Mouse (Mus musculus) embryo, embryonic 11 days (tissue): ENCODE data around the gene Pparg.
A peak's percentile ranks its signal among the peaks of the same experiment; 100 is the strongest.

Experiments used
- DNase-seq: peaks from one replicate; pipeline ENCODE4 v3.0.0-alpha.2; 2015

Gene Pparg

DNA sequence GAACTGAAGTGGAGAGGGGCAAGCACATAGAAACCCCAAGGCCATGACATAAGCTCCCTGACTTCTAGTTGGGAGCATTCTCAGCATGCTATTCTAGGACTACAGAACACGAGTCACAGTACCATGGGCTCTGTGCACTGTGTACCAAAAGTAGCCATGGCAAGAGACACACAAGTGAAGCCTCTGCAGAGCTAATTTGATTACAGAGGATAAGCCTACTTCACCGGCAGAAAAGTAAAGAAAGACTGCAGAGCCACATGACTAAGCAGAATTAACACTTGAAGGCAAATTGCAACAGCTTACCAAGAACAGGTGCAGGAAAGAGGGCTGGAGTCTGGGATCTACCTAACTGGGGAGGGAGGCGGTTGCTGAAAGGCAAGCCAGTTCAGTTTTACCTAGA, 103.9 kb downstream of the Pparg start:
- DNase-seq: no peak

DNA sequence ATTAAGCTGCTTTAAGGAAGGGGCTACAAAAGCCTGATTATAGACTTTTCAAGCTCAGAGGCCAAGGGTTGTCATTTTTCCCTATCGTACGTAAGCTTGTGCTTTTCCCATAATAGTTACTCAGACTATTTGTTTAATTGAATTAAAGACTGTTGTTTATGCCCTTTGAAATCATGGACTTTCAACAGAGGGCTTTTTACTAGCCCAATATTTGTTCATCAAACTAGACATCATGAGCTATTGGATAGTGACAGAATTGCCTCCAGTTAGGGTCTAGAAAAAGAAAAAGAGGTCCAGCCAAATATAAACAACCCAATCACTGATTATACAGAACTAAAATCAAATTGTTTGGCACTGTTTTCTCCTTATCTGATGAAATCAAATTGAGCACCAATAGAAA, 104.7 kb downstream of the Pparg start:
- DNase-seq: no peak

- peak; percentile 27 for DNase-seq
Measured at GRCm38 (mm10) chr6:115465876-115466275, 105.1 kb downstream of the Pparg start.

DNA sequence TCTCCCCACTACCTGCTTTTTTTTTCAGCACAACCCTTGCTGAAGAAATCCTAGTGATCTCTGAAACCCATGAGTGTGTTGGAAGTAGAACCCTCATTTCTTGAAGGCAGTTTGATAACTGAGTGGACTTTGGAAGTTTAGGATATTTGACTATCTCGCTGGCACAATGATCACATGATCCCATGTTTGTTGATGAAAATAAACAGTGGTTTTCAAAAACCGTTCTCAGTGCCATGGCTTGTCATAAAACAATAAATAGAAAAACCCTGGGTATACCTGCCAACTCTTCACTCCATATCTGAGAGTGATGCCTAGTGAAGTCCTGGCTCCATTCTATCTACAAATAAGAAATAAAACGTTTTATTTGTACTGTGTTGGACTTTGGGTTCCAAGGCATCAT, 105.8 kb downstream of the Pparg start:
- no peak for DNase-seq

- no peak for DNase-seq
Measured at GRCm38 (mm10) chr6:115469666-115470581, 109.2 kb downstream of the Pparg start.

DNA sequence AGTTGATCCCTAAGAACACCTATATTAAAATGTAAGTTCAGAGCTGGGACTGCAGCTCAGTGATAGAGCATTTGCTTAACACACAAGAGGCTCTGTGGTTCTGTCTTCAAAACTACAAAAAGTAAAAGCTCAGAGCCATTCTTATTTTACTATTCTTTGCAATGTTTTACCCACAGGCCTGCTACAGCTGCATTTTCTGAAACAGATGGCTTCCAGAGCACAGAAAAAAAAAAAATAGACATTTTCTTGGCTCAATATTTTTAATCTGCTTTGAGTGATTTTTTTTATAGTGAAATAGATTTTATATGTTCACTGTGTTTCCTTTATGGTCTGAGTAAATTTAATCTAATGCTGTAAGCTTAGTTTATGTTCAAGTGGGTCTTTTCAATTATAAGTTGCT, 111.2 kb downstream of the Pparg start:
- DNase-seq: no peak

GRCm38 (mm10) chr6:115477081-115477695, 116.4 kb downstream of the Pparg start:
- DNase-seq: no peak

- DNase-seq: no peak
Measured at GRCm38 (mm10) chr6:115479963-115480321, 119.2 kb downstream of the Pparg start.

- peak; percentile 29 for DNase-seq
Measured at GRCm38 (mm10) chr6:115480322-115481017, 119.7 kb downstream of the Pparg start.

- no peak for DNase-seq
Measured at GRCm38 (mm10) chr6:115481018-115481354, 120.2 kb downstream of the Pparg start.

DNA sequence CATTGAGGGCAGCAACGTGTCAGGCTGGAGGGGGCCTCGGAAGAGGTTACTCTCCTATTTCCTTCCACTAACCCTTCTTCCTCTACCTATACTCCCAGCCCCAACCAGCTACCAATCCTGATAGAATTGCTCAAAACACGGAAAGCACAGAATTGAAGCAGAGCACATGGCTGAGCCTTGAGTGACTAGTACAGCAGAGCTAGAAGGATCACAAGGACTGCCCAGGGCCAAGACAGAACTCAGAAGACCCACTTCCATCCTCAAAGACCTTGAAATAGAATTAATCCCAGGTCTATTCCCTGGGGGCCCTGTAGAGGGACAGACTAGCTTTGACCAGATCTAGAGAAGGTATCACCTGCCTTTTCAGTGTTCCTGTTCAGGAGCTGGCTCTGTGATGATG, 120.9 kb downstream of the Pparg start:
- no peak for DNase-seq

- no peak for DNase-seq
Measured at GRCm38 (mm10) chr6:115485635-115486034, 124.9 kb downstream of the Pparg start.

DNA sequence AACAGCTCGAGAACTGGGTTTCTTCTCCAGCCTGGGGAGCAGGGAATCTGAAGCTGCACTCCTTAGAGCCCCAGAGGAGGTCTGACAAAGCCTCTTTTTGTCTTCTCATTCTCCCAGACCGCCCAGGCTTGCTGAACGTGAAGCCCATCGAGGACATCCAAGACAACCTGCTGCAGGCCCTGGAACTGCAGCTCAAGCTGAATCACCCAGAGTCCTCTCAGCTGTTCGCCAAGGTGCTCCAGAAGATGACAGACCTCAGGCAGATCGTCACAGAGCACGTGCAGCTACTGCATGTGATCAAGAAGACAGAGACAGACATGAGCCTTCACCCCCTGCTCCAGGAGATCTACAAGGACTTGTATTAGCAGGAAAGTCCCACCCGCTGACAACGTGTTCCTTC, 129.1 kb downstream of the Pparg start:
- DNase-seq: no peak

DNA sequence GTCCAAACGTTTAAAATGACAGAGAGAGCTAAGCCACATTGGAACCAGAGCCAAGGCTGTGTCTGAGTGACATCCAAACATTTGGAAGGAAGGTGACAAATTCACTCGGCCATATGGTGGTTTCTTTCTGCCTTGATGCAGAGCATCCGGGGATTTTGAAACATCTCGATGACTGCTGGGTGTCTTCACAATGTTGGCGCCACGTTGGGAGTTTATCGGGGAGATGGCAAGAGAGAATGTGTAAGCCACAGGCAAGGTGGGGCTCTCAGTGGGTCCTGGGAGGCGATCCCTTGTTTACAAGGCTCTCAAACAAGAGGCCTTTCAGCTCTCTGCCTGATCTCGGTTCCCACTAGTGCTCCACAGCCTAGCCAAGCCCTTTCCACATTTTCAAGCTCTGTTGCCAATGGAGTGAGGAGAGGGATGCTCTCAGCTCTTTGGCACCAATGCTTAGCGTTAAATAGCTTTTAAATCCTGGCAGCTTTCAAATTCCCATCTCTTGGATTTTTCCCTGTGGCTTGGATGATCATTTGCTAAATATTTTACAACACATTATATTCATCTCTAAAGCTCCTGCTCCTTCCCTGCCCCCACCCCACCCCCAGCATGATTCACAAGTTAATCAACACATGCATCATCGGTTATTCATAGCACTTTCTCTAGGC, 132.3 kb downstream of the Pparg start:
- DNase-seq: no peak

GRCm38 (mm10) chr6:115493824-115494223, 133.1 kb downstream of the Pparg start:
- DNase-seq: no peak

GRCm38 (mm10) chr6:115499540-115499939, 138.8 kb downstream of the Pparg start:
- DNase-seq: no peak

DNA sequence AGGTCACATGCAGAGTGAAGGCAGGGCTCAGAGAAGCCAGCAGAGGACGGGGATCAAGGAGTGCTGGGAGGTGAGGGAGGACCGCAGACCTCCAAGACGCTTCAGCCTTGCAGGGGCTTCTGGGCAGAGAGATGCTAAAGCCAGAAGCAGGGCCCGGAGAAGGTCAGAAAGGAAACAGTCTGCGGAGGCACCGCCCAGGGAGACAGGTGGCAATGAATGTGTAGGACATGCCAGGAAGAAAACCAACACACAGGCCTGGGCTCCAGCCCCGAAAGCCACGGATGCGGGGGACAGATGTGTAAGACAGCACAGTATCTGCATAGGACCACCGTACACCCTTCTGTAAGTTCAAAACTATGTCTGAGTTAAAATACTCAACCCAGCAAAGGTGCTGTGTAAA, 139.5 kb downstream of the Pparg start:
- DNase-seq: no peak

GRCm38 (mm10) chr6:115501131-115501530, 140.4 kb downstream of the Pparg start:
- no peak for DNase-seq

GRCm38 (mm10) chr6:115503038-115503437, 142.3 kb downstream of the Pparg start:
- DNase-seq: no peak

DNA sequence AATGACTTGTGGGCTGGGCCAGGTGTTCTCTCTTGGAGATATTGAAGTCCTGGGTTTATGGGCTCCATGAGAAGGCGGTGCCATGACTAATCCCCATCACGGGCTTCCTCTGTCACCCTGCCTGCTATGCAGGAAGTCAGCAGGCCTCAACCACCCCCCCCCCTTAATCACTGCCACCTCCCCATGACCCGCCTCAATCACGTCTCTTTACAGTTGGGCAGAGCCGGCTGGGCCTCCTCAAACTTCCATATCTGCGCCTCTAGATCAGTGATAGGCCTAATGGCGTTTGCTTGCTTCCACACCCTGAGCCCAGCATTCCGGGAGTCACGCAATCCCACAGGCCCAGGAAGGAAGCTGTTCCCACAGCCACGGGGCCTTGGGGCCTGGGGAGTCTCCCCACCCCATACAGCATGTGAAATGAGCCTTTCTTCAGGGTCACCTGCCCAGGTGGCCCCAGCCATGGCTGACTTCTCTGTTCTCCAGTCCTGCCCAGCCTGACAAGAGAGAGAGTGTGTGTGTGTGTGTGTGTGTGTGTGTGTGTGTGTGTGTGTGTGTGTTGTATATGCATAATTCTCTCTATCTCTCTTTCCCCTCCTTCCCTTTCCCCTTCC, 142.9 kb downstream of the Pparg start:
- DNase-seq: no peak

- DNase-seq: no peak
Measured at GRCm38 (mm10) chr6:115504160-115504558, 143.4 kb downstream of the Pparg start.

GRCm38 (mm10) chr6:115504915-115505314, 144.2 kb downstream of the Pparg start:
- DNase-seq: no peak

DNA sequence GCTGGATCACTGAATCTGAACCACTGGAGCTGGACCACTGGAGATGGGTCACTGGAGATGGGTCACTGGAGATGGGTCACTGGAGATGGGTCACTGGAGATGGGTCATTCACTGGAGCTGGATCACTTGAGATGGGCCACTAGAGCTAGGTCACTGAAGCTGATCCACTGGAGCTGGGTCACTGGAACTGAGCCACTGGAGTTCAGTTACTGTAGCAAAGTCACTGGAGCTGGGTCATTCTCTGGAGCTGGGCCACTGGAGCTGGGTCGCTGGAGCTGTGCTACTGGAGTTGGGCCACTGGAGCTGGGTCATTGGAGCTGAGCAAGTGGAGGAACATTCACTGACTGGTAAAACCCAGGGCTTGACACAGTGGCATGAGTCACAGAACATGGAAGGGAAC, 145.7 kb downstream of the Pparg start:
- no peak for DNase-seq
